Mouse (Mus musculus): ENCODE measurements at regions not wholly inside any gene's neighbourhood (a gene's known extent, or its start where the extent isn't known, plus 50 kb on each side); places are given as distances from the start of the nearest gene placed in this dataset.

- TF ChIP-seq CTCF (IDR thresholded peaks at IDR 0.05) = no peak
- TF ChIP-seq EP300 (IDR thresholded peaks at IDR 0.05; ENCODE audit: insufficient read depth, low read depth, low read length) = no peak
These were observed 905.7 kb upstream of the Car8 start for GRCm38 (mm10) chr4:9144226-9145215.
